Mouse (Mus musculus) central nervous system, embryonic 14 days (tissue): ENCODE data around the gene Pdcd6ip. TPM values are rescaled to one million over a fixed set of nuclear protein-coding genes. Genes with fewer than 3 reads are reported as not detected.

Experiments used
- polyA plus RNA-seq: library from polyadenylated mRNA; depleted of rRNA; stranded (reverse); fragments of >200 nt; gene quantifications from 2 replicates; pipeline ENCODE4 v1.2.3, GENCODE M21; 2012; rRNA removed

Pdcd6ip gene
- polyA plus RNA-seq: 46.9 and 48.5 TPM in 2 replicates

GRCm38 (mm10) chr9:113707481-113708360 is at the start of gene Pdcd6ip:
Gene Pdcd6ip, minus strand, starts transcription at chr9:113708259.

DNA sequence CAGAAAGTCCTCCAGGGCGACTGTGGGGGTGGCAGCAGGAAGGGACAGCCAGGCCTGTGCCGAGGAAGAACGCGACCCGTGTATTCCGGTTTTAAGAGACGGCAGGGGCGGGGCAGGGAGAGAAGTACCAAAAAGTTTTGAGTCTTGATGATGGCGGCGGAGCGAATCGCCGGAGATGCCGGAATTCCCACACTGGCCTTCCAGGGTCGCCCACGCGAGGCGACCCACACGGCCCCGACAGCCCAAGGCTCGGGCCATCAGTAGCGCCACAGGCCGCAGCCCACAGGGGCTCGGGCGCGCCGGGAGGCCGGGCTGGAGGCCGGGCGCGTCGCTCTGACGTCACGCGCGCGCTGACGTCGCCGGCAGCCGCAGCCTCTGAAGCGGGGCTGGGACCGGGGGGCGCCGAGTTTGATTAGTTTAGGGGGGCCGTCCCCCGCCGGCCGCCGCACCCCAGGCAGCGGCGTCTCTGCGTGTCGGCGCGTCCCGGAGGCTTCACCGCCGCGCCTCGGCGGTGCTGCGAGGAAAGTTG is 33.1 kb upstream of the Pdcd6ip start, which contains the start of gene Clasp2:
Gene Clasp2, plus strand, starts transcription at position 366 of the 529 bp plus-strand sequence.

Other genes starting within 250 kb of the Pdcd6ip start
- gene Clasp2, start 33.2 kb upstream of the Pdcd6ip start, polyA plus RNA-seq: 94.1 and 102 TPM in 2 replicates
- gene Ubp1, start 222.7 kb upstream of the Pdcd6ip start, polyA plus RNA-seq: 159 and 175 TPM in 2 replicates